In genomic region chr9:120869432-120870081, GRCm38 (mm10) we compare ENCODE assay signal across 8 mouse cellular contexts. TPM values are rescaled to one million over a fixed set of nuclear protein-coding genes. Genes with fewer than 3 reads are reported as not detected.
DNase-seq lines count a peak whose midpoint lies in the region; ATAC-seq lines count a peak whose summit lies in the region.

No protein-coding gene starts in this region.

- no peak for DNase-seq in lung, adult 18-20 months
- DNase-seq in kidney, adult 18-20 months = peak; percentile 23
- peak; percentile 69 to 89 for DNase-seq in left cerebral cortex, postnatal 25 days (ENCODE audit: low spot score in 2 of 2)
- DNase-seq in adrenal gland, adult 18-20 months (ENCODE audit: low spot score in 2 of 2) = no peak
- DNase-seq in liver = no peak

- no peaks in the 10 kb centered on the region for H3K27me3 ChIP-seq in lung, embryonic 16.5 days (ENCODE audit: control insufficient read depth, insufficient read depth, low read depth, low read length)
- no peaks in the 10 kb centered on the region for H3K27me3 ChIP-seq in stomach, embryonic 16.5 days (ENCODE audit: control insufficient read depth, insufficient read depth, low read length)

- H3K9me3 ChIP-seq in lung, embryonic 16.5 days (ENCODE audit: control insufficient read depth, low read length) = no peaks in the 10 kb centered on the region
- no peaks in the 10 kb centered on the region for H3K9me3 ChIP-seq in stomach, embryonic 16.5 days (replicated peaks; ENCODE audit: control insufficient read depth, low read length)

- peak overlapping the region; percentile 54 for H3K9ac ChIP-seq in lung, embryonic 16.5 days (ENCODE audit: low read length)
- H3K9ac ChIP-seq in stomach, embryonic 16.5 days (ENCODE audit: low read length) = peak overlapping the region; percentile 52

- intact Hi-C loops in left cerebral cortex, postnatal 25 days (cut with DNase I) = loop anchor here (1.0 to 5.0 kb wide), 2 partner anchors 63 to 178 kb away; no protein-coding TSS in a partner anchor

- peak; percentile 32; the same call in 1 of the 2 replicates for ATAC-seq in lung, embryonic 16.5 days (ENCODE audit: low read depth)
- ATAC-seq in frontal cortex, adult (ENCODE audit: low TSS enrichment) = peak; percentile 81
- peak; percentile 33; the same call in 1 of the 2 replicates for ATAC-seq in stomach, embryonic 16.5 days (ENCODE audit: insufficient read depth, low FRiP score)

- H3K36me3 ChIP-seq in lung, embryonic 16.5 days (ENCODE audit: control insufficient read depth, insufficient read depth, low read length) = no peaks in the 10 kb centered on the region
- no peaks in the 10 kb centered on the region for H3K36me3 ChIP-seq in stomach, embryonic 16.5 days (ENCODE audit: control insufficient read depth, insufficient read depth, low read length)

- peak overlapping the region; percentile 11 for H3K4me3 ChIP-seq in lung, embryonic 16.5 days (ENCODE audit: low read length)
- no peak overlapping the region for H3K4me3 ChIP-seq in stomach, embryonic 16.5 days (replicated peaks; ENCODE audit: low read length)

- H3K4me2 ChIP-seq in lung, embryonic 16.5 days (ENCODE audit: low read depth, low read length) = peak overlapping the region; percentile 48
- peak overlapping the region; percentile 44 for H3K4me2 ChIP-seq in stomach, embryonic 16.5 days (ENCODE audit: low read depth, low read length)

- H3K27ac ChIP-seq in lung, embryonic 16.5 days (ENCODE audit: low read length) = peak overlapping the region; percentile 2
- peak overlapping the region; percentile 65 for H3K27ac ChIP-seq in stomach, embryonic 16.5 days (ENCODE audit: low read length)

- 18% methylated on average over 19 of the region's 19 CpGs for WGBS in lung, embryonic 16.5 days
- WGBS in stomach, embryonic 16.5 days = 28% methylated on average over 19 of the region's 19 CpGs

- H3K4me1 ChIP-seq in lung, embryonic 16.5 days (replicated peaks; ENCODE audit: control insufficient read depth, insufficient read depth, low read length) = peaks cover 30% of the 10 kb centered on the region
- H3K4me1 ChIP-seq in stomach, embryonic 16.5 days (ENCODE audit: control insufficient read depth, insufficient read depth, low read length) = peaks cover 14% of the 10 kb centered on the region

RNA-seq across cellular contexts. Expression of gene Ctnnb1, which starts 59.5 kb away (rescaled TPM):
- 523 and 564 TPM in 2 replicates for polyA plus RNA-seq in lung, embryonic 16.5 days (2015; fragmentation: Nextera tagmentation; extraction: Ambion mirVana)
- total RNA-seq in left cerebral cortex, postnatal 25 days (2021) = 100 to 1,000 TPM; 590 to 599 TPM
- polyA plus RNA-seq in stomach, embryonic 16.5 days (2015; fragmentation: Nextera tagmentation; extraction: Ambion mirVana) = 486 and 539 TPM in 2 replicates
- total RNA-seq in adrenal gland, adult 18-20 months (2021) = 100 to 1,000 TPM; 754 to 848 TPM

Comparison
In these comparisons a context has a peak if more than half of its experiments do, and no peak if none do; other contexts are left out.
1. DNase-seq: peak in kidney, adult 18-20 months (single experiment) and left cerebral cortex, postnatal 25 days (2 of 2); none in lung, adult 18-20 months (0 of 2), adrenal gland, adult 18-20 months (0 of 2) and liver (single experiment).
2. Peak in every context shown above with its lines, with median percentiles within 50 percentile points of each other: ATAC-seq.